Mouse (Mus musculus): ENCODE data around the gene Pcnx2.

DNA sequence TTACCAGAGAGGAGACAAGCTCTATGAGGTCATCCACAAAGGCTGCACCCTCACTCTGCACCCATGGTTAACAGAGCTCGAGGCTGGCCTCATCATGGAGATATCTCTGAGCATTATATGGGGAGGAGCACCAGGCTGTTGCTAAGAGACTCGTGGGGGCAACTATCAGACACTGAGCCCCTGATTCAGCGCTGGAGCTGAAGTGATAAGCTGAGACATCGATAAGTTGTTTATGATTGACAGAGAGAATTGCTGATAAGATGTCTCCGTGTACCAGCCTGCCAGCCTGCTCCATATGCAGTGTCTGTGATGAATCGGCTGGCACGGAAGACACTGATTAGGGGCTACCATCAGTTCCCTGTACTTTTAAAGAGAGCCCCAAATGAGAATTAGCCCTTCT, 111.2 kb downstream of the Pcnx2 start:
- TF ChIP-seq POLR2A (IDR thresholded peaks at IDR 0.05; ENCODE audit: insufficient read length, low read depth) = no peak
- TF ChIP-seq TCF12 (IDR thresholded peaks at IDR 0.05; ENCODE audit: insufficient read depth, poor library complexity, severe bottlenecking) = no peak
- no peak for TF ChIP-seq E2F4 (IDR thresholded peaks at IDR 0.05; ENCODE audit: insufficient read depth)

Measured in myocyte (in vitro differentiated cells).